Mouse (Mus musculus) T-cell, adult 2 months (primary cell): ENCODE data around the gene Gjb6.

ENCODE experiments used
- DNase-seq: peaks from one replicate; pipeline ENCODE4 v3.0.0; 2022; ENCODE audit warnings: low spot score

Gene Gjb6

DNA sequence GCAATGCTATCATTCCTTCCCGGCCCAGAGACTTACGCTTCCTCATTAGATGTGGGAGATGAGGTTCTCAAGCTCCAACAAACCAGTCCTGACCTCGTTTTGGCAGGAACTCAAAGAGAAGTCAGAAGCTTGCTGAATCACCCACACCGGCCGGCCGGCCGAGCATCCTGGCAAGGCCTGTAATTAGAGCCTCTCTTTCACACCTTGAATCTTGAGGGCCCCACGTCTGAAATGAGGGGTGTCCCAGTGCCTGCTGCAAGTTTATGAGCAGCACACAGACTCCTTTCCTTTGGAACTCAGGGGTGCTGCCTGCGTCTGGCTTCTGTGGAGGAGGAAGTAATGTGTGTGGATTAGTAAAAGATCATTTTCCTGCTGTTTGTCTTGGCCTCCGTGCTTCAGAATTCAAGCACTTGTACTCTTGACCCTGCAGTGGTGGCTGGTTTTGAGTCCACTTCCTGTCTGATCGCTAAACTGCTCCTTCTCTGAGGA, 49.2 kb downstream of the Gjb6 start:
- no peak for DNase-seq

GRCm38 (mm10) chr14:57082863-57083262, 50.5 kb downstream of the Gjb6 start:
- no peak for DNase-seq

DNA sequence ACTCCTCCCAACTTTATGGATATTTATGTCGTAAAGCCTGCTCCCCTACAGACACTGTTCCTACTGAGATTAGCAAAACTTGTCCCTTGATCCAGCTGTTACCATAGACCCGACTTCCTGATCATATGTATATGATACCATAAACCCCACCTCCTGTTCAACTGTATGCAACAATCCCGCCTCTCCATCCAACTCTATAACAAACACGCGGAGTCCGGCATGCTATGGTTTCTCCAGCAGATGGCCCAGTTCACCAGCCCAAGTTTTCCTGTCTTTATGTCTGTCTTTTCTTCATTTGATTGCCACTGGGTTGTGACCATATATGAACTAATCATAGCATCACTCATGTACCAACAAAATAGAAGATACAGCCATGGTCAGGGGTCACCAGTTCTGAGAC, 57.9 kb downstream of the Gjb6 start:
- DNase-seq = no peak
